Mouse (Mus musculus): ENCODE results near the gene Tfeb. TPM values are rescaled to one million over a fixed set of nuclear protein-coding genes. Genes with fewer than 3 reads are reported as not detected.
A peak's percentile ranks its signal among the peaks of the same experiment; 100 is the strongest.

The Tfeb gene
- polyA plus RNA-seq, 1 experiment from 2014 or later = 5.8 TPM

GRCm38 (mm10) chr17:47744086-47744485 lies 7.3 kb downstream of the Tfeb start:
- no peak overlapping the region for H3K4me3 ChIP-seq
- peaks cover 7% of the 10 kb centered on the region for H3K27me3 ChIP-seq (replicated peaks)
- 77% methylated on average over 14 of the region's 14 CpGs for WGBS (ENCODE audit: insufficient replicate concordance)
- no peak overlapping the region for H3K4me2 ChIP-seq
- H3K9me3 ChIP-seq (replicated peaks) = peaks cover 4% of the 10 kb centered on the region; the same call in 1 of the 2 replicates
- no peak overlapping the region for H3K27ac ChIP-seq
- ATAC-seq = no peak
- H3K36me3 ChIP-seq = 0 out of 2 replicates have a peak, but pooled peaks cover 6% of the 10 kb centered on the region
- peaks cover 34% of the 10 kb centered on the region for H3K4me1 ChIP-seq
- H3K9ac ChIP-seq = no peak overlapping the region

GRCm38 (mm10) chr17:47744746-47745368 lies 8.0 kb downstream of the Tfeb start:
- WGBS (ENCODE audit: insufficient replicate concordance) = 76% methylated on average over 10 of the region's 10 CpGs
- H3K4me3 ChIP-seq = no peak overlapping the region
- no peak overlapping the region for H3K27ac ChIP-seq
- no peaks in the 10 kb centered on the region for H3K27me3 ChIP-seq (replicated peaks)
- H3K4me1 ChIP-seq = peaks cover 34% of the 10 kb centered on the region
- ATAC-seq = no peak
- H3K9me3 ChIP-seq (replicated peaks) = peaks cover 4% of the 10 kb centered on the region; the same call in 1 of the 2 replicates
- H3K36me3 ChIP-seq = 0 out of 2 replicates have a peak, but pooled peaks cover 6% of the 10 kb centered on the region
- no peak overlapping the region for H3K4me2 ChIP-seq
- no peak overlapping the region for H3K9ac ChIP-seq

GRCm38 (mm10) chr17:47748791-47749553 lies 12.1 kb downstream of the Tfeb start:
- H3K4me3 ChIP-seq = no peak overlapping the region
- H3K27ac ChIP-seq = peak overlapping the region; percentile 57
- peaks cover 9% of the 10 kb centered on the region; the same call in 1 of the 2 replicates for H3K9me3 ChIP-seq (replicated peaks)
- WGBS (ENCODE audit: insufficient replicate concordance) = 64% methylated on average over 14 of the region's 14 CpGs
- peaks cover 48% of the 10 kb centered on the region for H3K4me1 ChIP-seq
- no peak overlapping the region for H3K4me2 ChIP-seq
- H3K9ac ChIP-seq = no peak overlapping the region
- no peak for ATAC-seq
- H3K27me3 ChIP-seq (replicated peaks) = no peaks in the 10 kb centered on the region
- peaks cover 13% of the 10 kb centered on the region for H3K36me3 ChIP-seq

- H3K9ac ChIP-seq = no peak overlapping the region
- H3K4me1 ChIP-seq = peaks cover 51% of the 10 kb centered on the region
- H3K36me3 ChIP-seq = peaks cover 12% of the 10 kb centered on the region
- H3K27ac ChIP-seq = peak overlapping the region; percentile 57
- no peak overlapping the region for H3K4me3 ChIP-seq
- WGBS (ENCODE audit: insufficient replicate concordance) = 38% methylated on average over 3 of the region's 3 CpGs
- peaks cover 9% of the 10 kb centered on the region; the same call in 1 of the 2 replicates for H3K9me3 ChIP-seq (replicated peaks)
- peak; percentile 77 for ATAC-seq
- no peaks in the 10 kb centered on the region for H3K27me3 ChIP-seq (replicated peaks)
- no peak overlapping the region for H3K4me2 ChIP-seq
These were observed 12.8 kb downstream of the Tfeb start for GRCm38 (mm10) chr17:47749626-47750025.

GRCm38 (mm10) chr17:47750101-47750500 lies 13.3 kb downstream of the Tfeb start:
- no peak for ATAC-seq
- Histone ChIP-seq H3K27ac (no peak overlapping the region; the same call in 1 of the 2 replicates), H3K4me3 (no peak overlapping the region), H3K27me3 (replicated peaks) (no peaks in the 10 kb centered on the region), H3K36me3 (peaks cover 7% of the 10 kb centered on the region), H3K9me3 (replicated peaks) (0 out of 2 replicates have a peak, but pooled peaks cover 5% of the 10 kb centered on the region), H3K4me2 (no peak overlapping the region), H3K9ac (no peak overlapping the region), H3K4me1 (peaks cover 55% of the 10 kb centered on the region)
- WGBS (ENCODE audit: insufficient replicate concordance) = 64% methylated on average over 6 of the region's 6 CpGs

GRCm38 (mm10) chr17:47751811-47752210 lies 15.0 kb downstream of the Tfeb start:
- H3K4me2 ChIP-seq = no peak overlapping the region

GRCm38 (mm10) chr17:47753130-47753775 lies 16.4 kb downstream of the Tfeb start:
- H3K27ac ChIP-seq = peak overlapping the region; percentile 76
- 22% methylated on average over 8 of the region's 8 CpGs for WGBS (ENCODE audit: insufficient replicate concordance)
- 0 out of 2 replicates have a peak, but pooled peaks cover 5% of the 10 kb centered on the region for H3K9me3 ChIP-seq (replicated peaks)
- H3K4me3 ChIP-seq = no peak overlapping the region
- H3K27me3 ChIP-seq (replicated peaks) = no peaks in the 10 kb centered on the region
- peak overlapping the region; percentile 56 for H3K4me2 ChIP-seq
- H3K9ac ChIP-seq = peak overlapping the region; percentile 55
- peak; percentile 73 for ATAC-seq
- peaks cover 75% of the 10 kb centered on the region for H3K4me1 ChIP-seq
- peaks cover 7% of the 10 kb centered on the region for H3K36me3 ChIP-seq

More at GRCm38 (mm10) chr17:47751811-47752210, 15.0 kb downstream of the Tfeb start:
- H3K9me3 ChIP-seq (replicated peaks) = 0 out of 2 replicates have a peak, but pooled peaks cover 5% of the 10 kb centered on the region
- H3K9ac ChIP-seq = no peak overlapping the region
- no peaks in the 10 kb centered on the region for H3K27me3 ChIP-seq (replicated peaks)
- 71% methylated on average over 5 of the region's 5 CpGs for whole genome bisulfite sequencing (ENCODE audit: insufficient replicate concordance)
- peaks cover 7% of the 10 kb centered on the region for H3K36me3 ChIP-seq
- H3K27ac ChIP-seq = no peak overlapping the region
- no peak for ATAC-seq
- H3K4me1 ChIP-seq = peaks cover 70% of the 10 kb centered on the region
- H3K4me3 ChIP-seq = no peak overlapping the region

- WGBS (ENCODE audit: insufficient replicate concordance) = 32% methylated on average over 12 of the region's 13 CpGs
- Histone ChIP-seq H3K27me3 (replicated peaks) (no peaks in the 10 kb centered on the region), H3K27ac (peak overlapping the region; percentile 76), H3K36me3 (peaks cover 7% of the 10 kb centered on the region), H3K9ac (peak overlapping the region; percentile 1; the same call in 1 of the 2 replicates), H3K4me1 (peaks cover 65% of the 10 kb centered on the region), H3K4me3 (no peak overlapping the region), H3K4me2 (peak overlapping the region; percentile 56), H3K9me3 (replicated peaks) (0 out of 2 replicates have a peak, but pooled peaks cover 5% of the 10 kb centered on the region)
- ATAC-seq = peak; percentile 31; the same call in 1 of the 2 replicates
These were observed 17.4 kb downstream of the Tfeb start for GRCm38 (mm10) chr17:47754246-47754645.

- Histone ChIP-seq H3K27ac (no peak overlapping the region), H3K4me1 (peaks cover 64% of the 10 kb centered on the region), H3K9ac (no peak overlapping the region), H3K9me3 (replicated peaks) (0 out of 2 replicates have a peak, but pooled peaks cover 5% of the 10 kb centered on the region), H3K36me3 (peaks cover 6% of the 10 kb centered on the region), H3K27me3 (replicated peaks) (no peaks in the 10 kb centered on the region), H3K4me3 (no peak overlapping the region), H3K4me2 (no peak overlapping the region)
- ATAC-seq = no peak
- WGBS (ENCODE audit: insufficient replicate concordance) = 60% methylated on average over 6 of the region's 6 CpGs
These were observed 19.5 kb downstream of the Tfeb start for GRCm38 (mm10) chr17:47756366-47756765.

- WGBS (ENCODE audit: insufficient replicate concordance) = 78% methylated on average over 7 of the region's 7 CpGs
- Histone ChIP-seq H3K4me3 (no peak overlapping the region), H3K36me3 (no peaks in the 10 kb centered on the region), H3K4me1 (peaks cover 61% of the 10 kb centered on the region), H3K27me3 (replicated peaks) (no peaks in the 10 kb centered on the region), H3K4me2 (no peak overlapping the region), H3K9ac (no peak overlapping the region), H3K9me3 (replicated peaks) (no peaks in the 10 kb centered on the region), H3K27ac (no peak overlapping the region)
- no peak for ATAC-seq
These were observed 20.3 kb downstream of the Tfeb start for GRCm38 (mm10) chr17:47757056-47757610.

GRCm38 (mm10) chr17:47759702-47760410 lies 23.0 kb downstream of the Tfeb start:
- 63% methylated on average over 15 of the region's 15 CpGs for WGBS (ENCODE audit: insufficient replicate concordance)
- Histone ChIP-seq H3K36me3 (no peaks in the 10 kb centered on the region), H3K27ac (no peak overlapping the region), H3K4me3 (no peak overlapping the region), H3K4me2 (no peak overlapping the region), H3K9ac (no peak overlapping the region), H3K9me3 (replicated peaks) (no peaks in the 10 kb centered on the region), H3K27me3 (replicated peaks) (no peaks in the 10 kb centered on the region), H3K4me1 (peaks cover 42% of the 10 kb centered on the region)
- ATAC-seq = no peak
